Mouse (Mus musculus) embryonic facial prominence, embryonic 10.5 days (tissue): ENCODE measurements around the gene Mast3. TPM values are rescaled to one million over a fixed set of nuclear protein-coding genes. Genes with fewer than 3 reads are reported as not detected.

Experiments
- DNase-seq: peaks from one replicate; pipeline ENCODE4 v3.0.0-alpha.2; 2017; ENCODE audit warnings: low spot score
- H3K27ac ChIP-seq: fragments of 300-500 bp; sonication (generic); replicated peaks from 2 replicates; pipeline ENCODE4 v1.5.1; 2016; ENCODE audit warnings: mild to moderate bottlenecking
- H3K27me3 ChIP-seq: fragments of 300-500 bp; sonication (generic); replicated peaks from 2 replicates; pipeline ENCODE4 v1.6.1; 2016; ENCODE audit warnings: low read depth, mild to moderate bottlenecking; ENCODE audit not compliant: poor library complexity, severe bottlenecking
- H3K36me3 ChIP-seq: fragments of 300-500 bp; sonication (generic); replicated peaks from 2 replicates; pipeline ENCODE4 v1.6.1; 2016; ENCODE audit warnings: mild to moderate bottlenecking, moderate library complexity
- H3K4me1 ChIP-seq: fragments of 300-500 bp; sonication (generic); 2 replicates; pipeline ENCODE4 v1.6.1; 2016
- H3K4me3 ChIP-seq: fragments of 300-500 bp; sonication (generic); 2 replicates; pipeline ENCODE4 v1.5.1; 2016; ENCODE audit warnings: mild to moderate bottlenecking, moderate library complexity
- H3K9me3 ChIP-seq: fragments of 300-500 bp; sonication (generic); 2 replicates; pipeline ENCODE4 v1.6.1; 2016; ENCODE audit warnings: mild to moderate bottlenecking
- WGBS: fragments of 180-500 bp; shearing (Covaris S2); methylation state at CpG from one replicate; pipeline ENCODE4 v1.1.7; 2016; 5-methylcytosine and 5-hydroxymethylcytosine counted together
- polyA plus RNA-seq: library from polyadenylated mRNA; unstranded; fragments of >200 nt; fragmentation: Nextera tagmentation; extraction: Ambion mirVana; gene quantifications from 2 replicates; pipeline ENCODE4 v1.2.1, GENCODE M21; 2016

Gene Mast3
- 12.4 and 13.9 TPM in 2 replicates for polyA plus RNA-seq

- Histone ChIP-seq H3K9me3 (no peaks in the 10 kb centered on the region), H3K4me1 (peaks cover 19% of the 10 kb centered on the region), H3K4me3 (peak within 1 kb of the TSS; percentile 63), H3K27me3 (peaks cover 89% of the 10 kb centered on the region), H3K36me3 (no peaks in the 10 kb centered on the region), H3K27ac (peak within 1 kb of the TSS; percentile 35; the same call in 1 of the 2 replicates)
- WGBS: 1% methylated on average over 45 of the region's 45 CpGs
- DNase-seq: peak; percentile 93
These were observed at the start of gene Mast3 for GRCm38 (mm10) chr8:70804481-70805206. TSS of gene Mast3 (minus strand) at chr8:70805054.

GRCm38 (mm10) chr8:70853863-70854262 lies 49.0 kb upstream of the Mast3 start:
- H3K9me3 ChIP-seq: no peaks in the 10 kb centered on the region
- peaks cover 43% of the 10 kb centered on the region for H3K4me1 ChIP-seq
- H3K4me3 ChIP-seq: no peak overlapping the region
- no peak overlapping the region for H3K27ac ChIP-seq
- DNase-seq: no peak
- H3K27me3 ChIP-seq: peaks cover 31% of the 10 kb centered on the region
- no peaks in the 10 kb centered on the region; the same call in 1 of the 2 replicates for H3K36me3 ChIP-seq
- WGBS: 75% methylated on average over 2 of the region's 2 CpGs

GRCm38 (mm10) chr8:70852595-70853231 lies 47.9 kb upstream of the Mast3 start:
- Histone ChIP-seq H3K4me3 (no peak overlapping the region), H3K27me3 (peaks cover 35% of the 10 kb centered on the region), H3K9me3 (no peaks in the 10 kb centered on the region), H3K27ac (no peak overlapping the region), H3K36me3 (no peaks in the 10 kb centered on the region; the same call in 1 of the 2 replicates), H3K4me1 (peaks cover 32% of the 10 kb centered on the region)
- WGBS: 91% methylated on average over 41 of the region's 41 CpGs
- no peak for DNase-seq

- H3K9me3 ChIP-seq: no peaks in the 10 kb centered on the region
- no peaks in the 10 kb centered on the region; the same call in 1 of the 2 replicates for H3K36me3 ChIP-seq
- DNase-seq: no peak
- peaks cover 41% of the 10 kb centered on the region for H3K27me3 ChIP-seq
- 60% methylated on average over 6 of the region's 6 CpGs for WGBS
- no peak overlapping the region for H3K27ac ChIP-seq
- H3K4me1 ChIP-seq: peaks cover 23% of the 10 kb centered on the region
- H3K4me3 ChIP-seq: no peak overlapping the region
These were observed 47.0 kb upstream of the Mast3 start for GRCm38 (mm10) chr8:70851837-70852236.

- H3K4me3 ChIP-seq: no peak overlapping the region
- 81% methylated on average over 4 of the region's 4 CpGs for WGBS
- DNase-seq: no peak
- H3K27me3 ChIP-seq: peaks cover 42% of the 10 kb centered on the region
- H3K27ac ChIP-seq: no peak overlapping the region
- H3K9me3 ChIP-seq: no peaks in the 10 kb centered on the region
- peaks cover 17% of the 10 kb centered on the region for H3K4me1 ChIP-seq
- no peaks in the 10 kb centered on the region; the same call in 1 of the 2 replicates for H3K36me3 ChIP-seq
These were observed 46.1 kb upstream of the Mast3 start for GRCm38 (mm10) chr8:70850947-70851346.

- Histone ChIP-seq H3K36me3 (no peaks in the 10 kb centered on the region; the same call in 1 of the 2 replicates), H3K27ac (no peak overlapping the region), H3K4me3 (no peak overlapping the region), H3K9me3 (no peaks in the 10 kb centered on the region), H3K27me3 (peaks cover 36% of the 10 kb centered on the region), H3K4me1 (peaks cover 14% of the 10 kb centered on the region)
- WGBS: 82% methylated on average over 7 of the region's 7 CpGs
- no peak for DNase-seq
These were observed 45.4 kb upstream of the Mast3 start for GRCm38 (mm10) chr8:70850132-70850845.

- DNase-seq: no peak
- no peaks in the 10 kb centered on the region; the same call in 1 of the 2 replicates for H3K36me3 ChIP-seq
- WGBS: 87% methylated on average over 3 of the region's 3 CpGs
- no peak overlapping the region for H3K4me3 ChIP-seq
- H3K27ac ChIP-seq: no peak overlapping the region
- H3K9me3 ChIP-seq: no peaks in the 10 kb centered on the region
- H3K27me3 ChIP-seq: peaks cover 28% of the 10 kb centered on the region
- peaks cover 17% of the 10 kb centered on the region for H3K4me1 ChIP-seq
These were observed 44.6 kb upstream of the Mast3 start for GRCm38 (mm10) chr8:70849333-70849990.

- 59% methylated on average over 15 of the region's 15 CpGs for whole genome bisulfite sequencing
- Histone ChIP-seq H3K9me3 (no peaks in the 10 kb centered on the region), H3K36me3 (no peaks in the 10 kb centered on the region), H3K4me1 (peaks cover 15% of the 10 kb centered on the region), H3K27ac (no peak overlapping the region), H3K4me3 (no peak overlapping the region), H3K27me3 (peaks cover 42% of the 10 kb centered on the region)
- no peak for DNase-seq
These were observed 41.7 kb upstream of the Mast3 start for GRCm38 (mm10) chr8:70846371-70847154.

GRCm38 (mm10) chr8:70845108-70845507 lies 40.3 kb upstream of the Mast3 start:
- Histone ChIP-seq H3K27me3 (peaks cover 42% of the 10 kb centered on the region), H3K4me1 (peaks cover 27% of the 10 kb centered on the region), H3K36me3 (no peaks in the 10 kb centered on the region), H3K27ac (no peak overlapping the region), H3K4me3 (no peak overlapping the region), H3K9me3 (no peaks in the 10 kb centered on the region)
- DNase-seq: no peak
- WGBS: 37% methylated on average over 5 of the region's 5 CpGs

GRCm38 (mm10) chr8:70844523-70844922 lies 39.7 kb upstream of the Mast3 start:
- Histone ChIP-seq H3K9me3 (no peaks in the 10 kb centered on the region), H3K27ac (peak overlapping the region; percentile 62), H3K27me3 (peaks cover 42% of the 10 kb centered on the region), H3K4me3 (peak overlapping the region; percentile 27), H3K36me3 (no peaks in the 10 kb centered on the region), H3K4me1 (peaks cover 30% of the 10 kb centered on the region)
- WGBS: under 1% methylated on average over 6 of the region's 6 CpGs
- peak; percentile 94 for DNase-seq

- no peaks in the 10 kb centered on the region for H3K36me3 ChIP-seq
- 90% methylated on average over 8 of the region's 8 CpGs for WGBS
- peak overlapping the region; percentile 27 for H3K4me3 ChIP-seq
- H3K4me1 ChIP-seq: peaks cover 33% of the 10 kb centered on the region
- DNase-seq: no peak
- H3K9me3 ChIP-seq: no peaks in the 10 kb centered on the region
- peak overlapping the region; percentile 62 for H3K27ac ChIP-seq
- peaks cover 41% of the 10 kb centered on the region for H3K27me3 ChIP-seq
These were observed 39.1 kb upstream of the Mast3 start for GRCm38 (mm10) chr8:70843941-70844340.
